Mouse (Mus musculus): ENCODE data around the gene C1rb. TPM values are rescaled to one million over a fixed set of nuclear protein-coding genes. Genes with fewer than 3 reads are reported as not detected.

Gene C1rb
- total and polyA plus RNA-seq, 3 experiments, result not detected

DNA sequence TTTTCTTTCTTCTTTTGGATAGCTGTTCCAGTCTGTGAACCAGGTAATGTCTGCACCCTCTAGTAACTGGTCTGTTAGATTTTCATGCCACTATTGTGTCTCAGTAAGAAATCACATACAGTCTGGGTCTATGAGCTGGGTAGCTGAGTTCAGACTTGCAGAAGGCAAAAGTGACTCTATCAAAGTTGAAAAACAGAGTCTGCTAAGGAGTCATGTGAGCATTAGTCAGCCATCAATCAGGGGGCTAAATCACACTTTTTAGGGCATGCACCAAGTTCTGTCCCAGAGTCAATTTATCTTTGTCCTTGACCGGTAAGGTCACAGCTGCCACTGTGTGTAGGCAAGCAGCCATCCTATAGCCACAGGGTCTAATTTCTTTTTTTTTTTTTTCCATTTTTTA lies 12.1 kb downstream of the C1rb start:
- dilution Hi-C loops (cut with MboI; ENCODE audit: extremely low pct_ligation_motif_present, extremely low pct_unique_long_range_greater_than_20kb, low sequenced_read_pairs), result no loop called here
- Histone ChIP-seq H3K79me2 (replicated peaks; ENCODE audit: control insufficient read depth, extremely low read depth, insufficient read depth, poor library complexity, severe bottlenecking) (no peaks in the 10 kb centered on the region), H3K9ac (ENCODE audit: insufficient read depth, low read depth) (no peak overlapping the region), H3K4me2 (ENCODE audit: insufficient read depth, low read depth, poor library complexity, severe bottlenecking) (no peak overlapping the region), H3K4me1 (ENCODE audit: control insufficient read depth in 1 of 2, insufficient read depth in 2 of 2) (no peaks in the 10 kb centered on the region), H3K27me3 (replicated peaks) (no peaks in the 10 kb centered on the region), H3K27ac (ENCODE audit: insufficient read depth, low read depth) (no peak overlapping the region), H3K4me3 (replicated peaks in 1 of 3; ENCODE audit: low read depth in 2 of 3, low read length in 2 of 3, poor library complexity in 1 of 3) (no peak overlapping the region), H3K9me3 (replicated peaks; ENCODE audit: low read length) (no peaks in the 10 kb centered on the region), H3K36me3 (replicated peaks in 1 of 2; ENCODE audit: control insufficient read depth in 1 of 2, insufficient read depth in 1 of 2, low read length in 1 of 2) (no peaks in the 10 kb centered on the region)
- DNase-seq (ENCODE audit: extremely low read depth), result no peak
- TF ChIP-seq CHD2 (IDR thresholded peaks at IDR 0.05; ENCODE audit: low read length) (no peak), ETS1 (conservative IDR thresholded peaks at IDR 0.05; ENCODE audit: low read depth, low read length) (no peak), ZKSCAN1 (IDR thresholded peaks at IDR 0.05; ENCODE audit: borderline replicate concordance, low read depth, low read length) (no peak), RAD21 (IDR thresholded peaks at IDR 0.05; ENCODE audit: low read depth, low read length) (no peak)
- in situ Hi-C loops (cut with MboI; ENCODE audit: low pct_ligation_motif_present, low pct_unique_long_range_greater_than_20kb, low sequenced_read_pairs), result no loop called here

DNA sequence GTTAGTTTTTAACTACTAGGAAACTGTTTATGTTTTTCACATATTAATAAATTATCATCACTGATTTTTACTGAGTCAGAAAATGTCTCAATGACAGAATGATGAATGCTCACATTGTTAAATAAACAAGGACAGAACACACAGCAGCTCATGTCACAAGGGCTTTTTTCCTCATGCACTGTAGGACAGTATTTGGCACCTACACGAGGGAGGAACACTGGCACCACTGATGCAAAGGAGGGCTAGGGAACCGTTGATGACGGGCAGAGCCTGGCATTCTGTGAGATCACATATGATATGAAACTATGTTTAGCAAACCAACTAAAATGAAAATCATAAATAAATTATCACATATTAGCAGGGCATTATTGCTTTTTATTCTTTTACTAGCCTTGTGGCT lies 14.8 kb downstream of the C1rb start:
- Histone ChIP-seq H3K79me2 (replicated peaks; ENCODE audit: control insufficient read depth, extremely low read depth, insufficient read depth, poor library complexity, severe bottlenecking) (no peaks in the 10 kb centered on the region), H3K4me1 (ENCODE audit: control insufficient read depth in 1 of 2, insufficient read depth in 2 of 2) (no peaks in the 10 kb centered on the region), H3K27ac (ENCODE audit: insufficient read depth, low read depth) (no peak overlapping the region), H3K4me3 (replicated peaks in 1 of 3; ENCODE audit: low read depth in 2 of 3, low read length in 2 of 3, poor library complexity in 1 of 3) (no peak overlapping the region), H3K9me3 (replicated peaks; ENCODE audit: low read length) (no peaks in the 10 kb centered on the region), H3K9ac (ENCODE audit: insufficient read depth, low read depth) (no peak overlapping the region), H3K36me3 (replicated peaks in 1 of 2; ENCODE audit: control insufficient read depth in 1 of 2, insufficient read depth in 1 of 2, low read length in 1 of 2) (no peaks in the 10 kb centered on the region), H3K27me3 (replicated peaks) (no peaks in the 10 kb centered on the region), H3K4me2 (ENCODE audit: insufficient read depth, low read depth, poor library complexity, severe bottlenecking) (no peak overlapping the region)
- in situ Hi-C loops (cut with MboI; ENCODE audit: low pct_ligation_motif_present, low pct_unique_long_range_greater_than_20kb, low sequenced_read_pairs) (no loop called here), dilution Hi-C loops (cut with MboI; ENCODE audit: extremely low pct_ligation_motif_present, extremely low pct_unique_long_range_greater_than_20kb, low sequenced_read_pairs) (no loop called here)
- TF ChIP-seq KAT2A (IDR thresholded peaks at IDR 0.05; ENCODE audit: insufficient replicate concordance, low read length), result no peak
- no peak for TF ChIP-seq MAX (IDR thresholded peaks at IDR 0.05; ENCODE audit: low read length)
- TF ChIP-seq ZMIZ1 (IDR thresholded peaks at IDR 0.05; ENCODE audit: low read depth, low read length), result no peak
- no peak for DNase-seq (ENCODE audit: extremely low read depth)

DNA sequence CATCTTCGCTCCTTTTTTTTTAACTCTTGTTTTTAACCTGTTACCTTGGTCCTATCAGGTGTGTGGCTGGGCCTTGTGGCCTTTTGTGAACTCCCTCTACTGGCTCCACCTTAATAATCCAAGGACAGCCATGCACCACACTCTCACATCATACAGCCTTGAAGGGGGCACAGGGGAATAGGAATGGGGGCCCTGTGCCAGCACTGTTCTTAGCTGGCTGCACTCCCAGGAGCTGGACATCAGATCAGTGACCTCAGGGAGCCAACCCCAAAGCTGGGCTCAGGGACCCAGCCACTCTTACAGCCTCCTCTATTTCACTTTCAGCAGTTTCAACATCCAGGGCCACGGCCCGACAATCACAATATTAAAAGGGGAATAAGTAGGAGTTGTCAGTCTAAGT lies 15.7 kb downstream of the C1rb start:
- in situ Hi-C loops (cut with MboI; ENCODE audit: low pct_ligation_motif_present, low pct_unique_long_range_greater_than_20kb, low sequenced_read_pairs), result no loop called here
- Histone ChIP-seq H3K36me3 (replicated peaks in 1 of 2; ENCODE audit: control insufficient read depth in 1 of 2, insufficient read depth in 1 of 2, low read length in 1 of 2) (no peaks in the 10 kb centered on the region), H3K79me2 (replicated peaks; ENCODE audit: control insufficient read depth, extremely low read depth, insufficient read depth, poor library complexity, severe bottlenecking) (no peaks in the 10 kb centered on the region), H3K4me1 (ENCODE audit: control insufficient read depth in 1 of 2, insufficient read depth in 2 of 2) (no peaks in the 10 kb centered on the region), H3K9me3 (replicated peaks; ENCODE audit: low read length) (no peaks in the 10 kb centered on the region), H3K27ac (ENCODE audit: insufficient read depth, low read depth) (no peak overlapping the region), H3K4me3 (replicated peaks in 1 of 3; ENCODE audit: low read depth in 2 of 3, low read length in 2 of 3, poor library complexity in 1 of 3) (no peak overlapping the region), H3K27me3 (replicated peaks) (no peaks in the 10 kb centered on the region), H3K4me2 (ENCODE audit: insufficient read depth, low read depth, poor library complexity, severe bottlenecking) (no peak overlapping the region), H3K9ac (ENCODE audit: insufficient read depth, low read depth) (no peak overlapping the region)
- no peak for DNase-seq (ENCODE audit: extremely low read depth)
- dilution Hi-C loops (cut with MboI; ENCODE audit: extremely low pct_ligation_motif_present, extremely low pct_unique_long_range_greater_than_20kb, low sequenced_read_pairs), result no loop called here
- TF ChIP-seq MAX (IDR thresholded peaks at IDR 0.05; ENCODE audit: low read length) (no peak), POLR2A (IDR thresholded peaks at IDR 0.05; ENCODE audit: low read depth, low read length) (no peak), HCFC1 (IDR thresholded peaks at IDR 0.05; ENCODE audit: low read depth, low read length) (no peak), BHLHE40 (IDR thresholded peaks at IDR 0.05; ENCODE audit: low read depth, low read length) (no peak), ETS1 (conservative IDR thresholded peaks at IDR 0.05; ENCODE audit: low read depth, low read length) (no peak), CTCF (conservative IDR thresholded peaks at IDR 0.05 in 1 of 2, IDR thresholded peaks at IDR 0.05 in 1 of 2; ENCODE audit: low read depth in 2 of 2, low read length in 2 of 2) (no peak), ZMIZ1 (IDR thresholded peaks at IDR 0.05; ENCODE audit: low read depth, low read length) (no peak), E2F4 (IDR thresholded peaks at IDR 0.05; ENCODE audit: insufficient replicate concordance, low read depth, low read length) (no peak), USF1 (IDR thresholded peaks at IDR 0.05; ENCODE audit: low read depth, low read length) (no peak), TCF12 (IDR thresholded peaks at IDR 0.05; ENCODE audit: low read depth, low read length) (no peak)
